Mouse (Mus musculus): ENCODE measurements around the gene Galnt18.

DNA sequence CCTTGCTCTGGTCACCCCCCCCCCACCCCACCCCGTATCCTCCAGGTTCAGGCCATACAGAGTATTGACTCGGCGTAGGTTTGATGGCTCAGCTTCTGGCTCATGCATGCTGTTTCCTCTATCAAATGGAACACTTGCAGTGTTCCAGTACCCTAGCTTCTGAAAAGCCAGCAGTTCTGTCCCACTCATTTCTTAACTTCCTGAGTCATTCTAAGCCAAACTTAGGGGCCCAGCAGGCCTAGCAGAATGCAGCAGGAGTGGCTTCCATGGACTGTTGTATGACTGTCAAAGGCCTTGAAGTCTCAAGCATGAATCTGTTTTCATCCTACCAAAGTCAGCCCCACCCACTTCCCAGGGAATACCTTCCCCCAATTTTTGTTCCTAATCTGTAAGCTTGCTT lies 296.5 kb downstream of the Galnt18 start:
- no peak for TF ChIP-seq CTCF (IDR thresholded peaks at IDR 0.05; ENCODE audit: extremely low read depth, insufficient read depth, low read length)
- no peak for TF ChIP-seq POLR2A (IDR thresholded peaks at IDR 0.05; ENCODE audit: extremely low read depth, insufficient read depth, low read length)

All from cortical plate, adult 2 months (tissue).